Mouse (Mus musculus) 3T3-L1 (cell line): ENCODE data around the gene Ugt1a6a.

ENCODE experiments used
- DNase-seq: peaks from one replicate; pipeline ENCODE4 v3.0.0-alpha.2; 2015; ENCODE audit warnings: low read depth, low spot score

Ugt1a6a gene

GRCm38 (mm10) chr1:88249596-88249995 lies 115.0 kb downstream of the Ugt1a6a start:
- DNase-seq = no peak

DNA sequence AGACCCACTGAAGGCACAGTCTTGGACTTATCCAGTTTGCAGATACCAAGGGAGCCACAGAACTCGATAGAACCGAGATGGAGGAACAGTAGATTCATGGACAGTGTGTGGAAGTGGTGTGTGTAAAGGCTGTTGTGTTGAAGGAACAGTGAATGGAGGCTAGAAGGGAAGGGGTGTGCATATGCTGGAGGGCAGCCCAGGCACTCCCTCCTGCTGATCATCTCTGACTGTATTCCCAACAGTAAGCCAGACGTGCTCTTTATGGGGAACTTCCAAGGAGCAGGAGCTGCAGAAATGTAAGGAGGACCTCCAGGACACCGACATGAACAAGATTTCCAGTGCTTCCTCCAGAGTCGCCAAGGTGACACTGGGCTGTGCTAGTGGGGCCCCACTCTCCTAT lies 115.4 kb downstream of the Ugt1a6a start:
- no peak for DNase-seq

GRCm38 (mm10) chr1:88253106-88253505 lies 118.5 kb downstream of the Ugt1a6a start:
- no peak for DNase-seq

DNA sequence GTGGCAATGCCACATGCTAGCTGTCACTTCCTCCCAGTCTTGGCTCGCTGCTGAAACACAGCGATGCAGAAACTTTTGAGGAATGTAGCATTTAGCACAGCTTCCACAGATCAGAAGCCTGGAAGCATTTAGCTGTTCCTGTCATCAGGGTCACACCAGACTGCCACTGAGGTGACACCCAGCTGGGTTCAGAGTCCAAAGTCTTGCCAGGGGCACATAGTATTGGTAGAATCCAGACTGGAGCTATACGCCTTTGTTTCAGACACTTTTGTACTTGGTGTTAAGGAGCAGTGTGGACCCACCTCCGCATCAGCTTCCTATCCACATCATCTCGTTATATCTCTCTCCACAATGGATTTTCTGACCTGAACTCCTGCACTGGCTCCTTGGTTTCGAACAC lies 118.9 kb downstream of the Ugt1a6a start:
- no peak for DNase-seq

DNA sequence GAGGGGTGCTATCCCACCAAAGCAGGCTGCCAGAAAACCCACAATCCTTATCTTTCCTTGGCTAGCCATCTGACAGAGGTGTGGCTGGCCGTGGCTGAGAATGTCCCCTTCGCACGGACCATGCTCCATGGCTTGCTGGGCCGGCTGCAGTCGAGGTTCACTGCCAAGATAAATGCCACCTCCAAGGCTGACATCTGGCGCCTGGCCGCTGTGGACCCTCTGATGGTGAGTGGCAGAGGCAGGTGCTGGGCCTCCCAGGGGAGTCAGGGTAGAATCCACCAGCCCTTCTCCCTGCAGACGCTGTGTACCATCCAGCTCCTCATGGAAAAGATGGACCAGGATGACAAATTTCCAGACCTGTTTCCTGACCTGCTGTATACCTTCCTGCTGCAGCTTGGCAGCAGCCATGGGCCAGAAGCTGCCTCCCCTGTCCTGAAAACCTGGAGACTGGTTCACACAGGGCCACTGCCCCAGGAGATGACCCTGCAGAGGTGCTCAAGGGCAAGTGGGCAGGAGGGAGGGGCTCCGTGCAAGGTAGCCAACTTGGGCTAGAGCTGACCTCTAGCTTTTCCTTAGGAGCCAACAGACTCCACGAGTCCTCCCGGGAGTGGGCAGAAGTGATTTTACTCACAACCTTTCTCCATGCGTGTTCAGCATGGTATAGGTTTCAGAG lies 120.3 kb downstream of the Ugt1a6a start:
- DNase-seq = no peak

DNA sequence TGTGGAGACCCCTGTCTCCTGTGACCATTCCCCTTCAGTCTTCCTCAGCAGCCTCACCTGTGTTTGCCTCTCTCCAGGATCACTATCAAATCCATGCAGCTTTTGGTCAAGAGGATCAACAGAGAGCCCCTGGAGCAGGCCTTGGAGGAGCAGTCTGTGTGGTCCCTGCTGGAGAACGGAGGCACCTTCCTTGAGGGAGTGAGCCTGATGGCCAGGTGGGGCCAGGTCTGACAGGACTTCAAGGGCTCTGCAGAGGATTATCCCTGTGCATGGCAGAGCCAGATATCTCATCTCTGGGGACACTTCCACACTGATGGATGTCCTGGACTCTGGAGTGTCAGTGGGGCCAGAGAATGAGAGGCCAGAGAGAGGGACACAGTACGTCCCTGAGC lies 120.9 kb downstream of the Ugt1a6a start:
- no peak for DNase-seq

DNA sequence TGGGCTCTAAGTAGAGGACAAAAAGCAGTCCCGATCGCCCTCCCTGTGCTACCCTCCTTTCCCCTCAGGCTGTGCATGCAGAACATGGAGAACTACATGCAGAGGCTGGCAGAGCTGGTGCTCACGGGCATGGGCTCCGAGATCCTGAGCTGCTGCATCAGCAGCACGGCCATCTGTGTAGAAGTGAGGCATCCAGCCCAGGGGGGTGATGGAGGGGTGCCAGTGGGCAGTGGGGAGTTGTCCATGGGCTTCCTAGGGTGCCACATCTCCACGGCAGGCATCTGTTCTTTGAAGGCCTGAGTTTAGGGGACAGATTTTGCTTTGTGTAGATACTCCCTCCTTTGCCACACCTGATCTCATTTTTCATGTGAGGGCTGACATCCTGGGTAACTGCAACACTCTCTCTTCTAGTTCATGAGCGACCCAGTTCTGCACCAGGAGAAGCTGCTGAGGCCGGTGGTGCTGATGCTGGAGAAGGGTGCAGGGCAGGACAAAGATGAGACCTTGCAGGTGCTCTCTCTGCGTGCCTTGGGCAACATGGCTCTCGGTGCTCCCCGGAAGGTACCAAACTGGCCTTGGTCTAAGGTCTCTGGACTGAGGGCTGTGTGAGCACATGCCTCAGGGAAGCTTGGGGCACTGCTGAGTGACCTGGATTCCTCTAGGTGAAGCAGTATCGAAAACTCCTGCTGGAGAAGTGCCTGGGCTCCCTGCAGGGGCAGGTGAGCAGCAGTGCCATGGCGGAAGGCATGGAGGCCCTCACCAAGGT lies 121.6 kb downstream of the Ugt1a6a start:
- DNase-seq = no peak

GRCm38 (mm10) chr1:88256886-88257663 lies 122.5 kb downstream of the Ugt1a6a start:
- DNase-seq = peak; percentile 49

DNA sequence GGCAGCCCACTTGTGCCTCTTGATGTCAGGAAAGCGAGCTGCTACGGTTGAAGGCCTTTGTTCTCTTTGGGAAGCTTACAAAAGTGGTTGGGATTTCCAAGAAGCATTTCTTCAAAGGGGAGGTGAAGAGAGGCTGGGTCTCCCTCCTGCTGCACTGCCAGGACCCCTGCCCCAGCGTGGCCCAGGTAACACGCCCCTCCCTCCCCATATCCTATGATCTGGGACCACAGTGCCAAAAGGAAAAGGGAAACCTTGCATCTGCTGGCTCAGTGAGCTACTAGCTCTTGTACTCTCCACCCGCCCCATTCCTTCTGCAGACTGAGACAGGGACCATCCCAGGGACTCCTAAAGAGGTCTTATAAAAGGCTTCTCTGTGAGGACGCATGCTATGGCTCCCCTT lies 123.1 kb downstream of the Ugt1a6a start:
- no peak for DNase-seq

DNA sequence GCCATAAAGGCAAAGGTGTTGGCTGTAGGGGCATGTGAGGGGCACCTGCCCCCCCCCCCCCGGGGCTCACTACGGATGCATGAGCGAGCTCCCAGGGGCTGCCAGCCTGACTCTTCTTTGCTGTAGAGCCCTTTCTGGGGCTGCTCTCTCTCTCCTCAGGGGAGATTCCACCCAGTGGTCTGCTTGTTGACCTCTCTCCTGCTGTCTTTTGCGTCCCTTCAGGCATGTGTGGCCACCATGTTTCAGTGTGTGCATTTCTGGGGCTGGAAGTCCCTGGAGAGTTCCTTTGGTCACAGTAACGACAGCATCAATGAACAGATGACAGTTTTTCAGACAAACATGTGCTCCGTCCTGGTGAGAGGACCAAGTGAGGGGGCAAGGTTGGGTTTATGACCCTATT lies 123.8 kb downstream of the Ugt1a6a start:
- no peak for DNase-seq

GRCm38 (mm10) chr1:88258881-88259642 lies 124.5 kb downstream of the Ugt1a6a start:
- peak; percentile 50 for DNase-seq

DNA sequence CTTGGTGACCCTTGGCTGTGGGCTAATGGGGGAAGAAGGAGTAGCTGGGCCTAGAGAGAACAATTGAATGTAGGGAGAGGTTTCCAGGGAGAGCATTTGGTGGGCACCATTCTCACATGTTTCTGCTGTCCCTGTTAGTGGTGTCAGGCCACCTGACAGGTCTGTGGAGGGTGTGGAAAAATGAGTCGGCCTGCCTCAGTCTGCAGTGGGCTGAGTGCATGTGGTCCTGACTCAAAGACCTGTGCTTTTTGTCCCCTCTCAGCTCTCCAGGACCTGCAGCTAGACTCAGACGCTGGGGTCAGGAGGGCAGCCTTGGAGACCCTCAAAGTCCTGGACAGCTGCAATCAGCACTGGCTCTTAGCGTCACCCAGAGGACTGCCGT lies 125.0 kb downstream of the Ugt1a6a start:
- DNase-seq = no peak

DNA sequence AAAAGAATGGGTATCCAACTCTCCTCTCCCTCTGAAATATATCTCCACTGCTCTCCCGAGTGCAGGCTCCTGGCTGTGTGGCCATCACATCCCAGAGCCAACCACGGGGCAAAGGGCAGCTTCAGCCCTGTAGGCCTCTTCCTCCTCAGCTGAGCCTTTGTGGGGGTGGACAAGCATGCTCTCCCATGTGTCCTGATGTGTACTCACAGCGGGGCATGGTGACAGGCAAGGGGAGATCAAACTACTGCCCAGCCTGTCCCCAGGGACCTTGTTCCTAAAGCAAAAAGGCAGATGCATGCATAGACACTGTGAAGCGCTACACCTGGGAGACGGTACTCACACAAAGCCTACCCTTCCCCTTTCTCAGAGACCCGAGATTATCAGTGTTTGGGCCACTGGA lies 125.5 kb downstream of the Ugt1a6a start:
- DNase-seq = peak; percentile 41

GRCm38 (mm10) chr1:88260604-88261377 lies 126.2 kb downstream of the Ugt1a6a start:
- no peak for DNase-seq

DNA sequence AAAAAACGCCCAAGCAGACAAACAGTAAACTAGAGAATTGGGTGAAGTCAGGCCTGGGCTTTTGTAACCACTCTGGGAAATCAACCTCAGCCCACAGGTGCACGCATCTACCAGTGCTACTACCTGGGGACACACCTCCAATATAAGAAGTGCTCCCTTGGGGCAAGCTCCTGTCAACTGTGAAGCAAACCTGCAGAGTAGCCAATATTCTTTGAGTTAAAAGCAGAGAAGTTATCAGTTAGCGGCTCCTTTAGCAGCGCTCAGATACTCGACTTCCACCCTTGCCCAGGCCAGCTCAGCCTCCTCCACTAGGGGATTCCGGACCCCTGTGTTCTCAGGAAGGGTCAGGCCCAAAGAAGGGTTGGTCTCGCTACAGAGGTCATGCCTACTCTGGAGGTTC lies 127.1 kb downstream of the Ugt1a6a start:
- no peak for DNase-seq

- peak; percentile 99 for DNase-seq
These were observed 127.6 kb downstream of the Ugt1a6a start for GRCm38 (mm10) chr1:88262255-88262654.

DNA sequence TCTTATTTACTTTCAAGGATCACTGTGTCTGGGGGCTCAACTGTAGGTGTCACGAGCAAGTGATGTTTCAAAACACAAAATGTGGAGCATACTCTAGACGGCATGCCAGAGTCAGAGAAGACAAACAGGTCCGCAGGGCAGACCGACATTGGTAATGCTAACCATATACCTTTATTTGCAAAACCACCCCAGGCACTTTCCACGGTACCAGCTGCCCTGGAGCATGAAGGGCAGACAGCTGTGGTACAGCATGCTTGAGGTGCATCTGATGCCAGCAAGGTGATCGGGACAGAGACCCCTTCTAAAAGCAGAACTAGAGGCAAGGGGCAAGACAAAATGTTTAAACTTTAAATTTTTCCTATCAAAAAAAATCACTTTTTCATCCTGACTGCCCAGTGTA lies 128.4 kb downstream of the Ugt1a6a start:
- DNase-seq = no peak

- DNase-seq = no peak
These were observed 129.2 kb downstream of the Ugt1a6a start for GRCm38 (mm10) chr1:88263778-88264177.

DNA sequence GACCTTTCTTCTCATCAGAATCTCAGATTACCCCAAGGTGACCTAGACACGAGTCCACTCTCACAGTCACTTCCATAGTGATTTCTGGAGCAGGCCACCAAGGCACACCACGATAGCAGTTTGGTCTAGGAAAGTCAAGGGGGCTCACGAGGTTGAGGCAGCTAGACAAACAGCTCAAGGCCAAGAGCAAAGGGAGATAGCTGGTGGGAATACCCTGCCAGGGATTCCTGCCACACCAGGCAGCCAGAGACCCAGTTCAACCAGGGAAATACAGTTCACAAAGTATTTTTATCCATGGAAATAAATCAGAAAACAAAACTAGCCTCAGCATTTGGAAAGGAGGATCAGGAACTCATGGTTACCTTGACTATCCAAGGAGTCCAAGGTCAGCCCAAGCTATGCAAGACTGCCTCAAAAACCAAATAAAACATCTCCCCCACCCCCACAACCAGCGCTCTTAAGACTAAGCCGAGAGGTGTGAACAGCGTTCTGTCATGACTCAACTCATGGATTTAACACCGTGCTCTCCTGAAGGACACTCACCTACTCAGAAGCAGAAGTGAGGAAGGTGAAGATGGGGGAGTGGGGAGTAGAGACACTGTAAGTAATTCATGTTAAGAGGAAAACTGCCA lies 129.7 kb downstream of the Ugt1a6a start:
- no peak for DNase-seq

GRCm38 (mm10) chr1:88264869-88265240 lies 130.2 kb downstream of the Ugt1a6a start:
- no peak for DNase-seq

GRCm38 (mm10) chr1:88266123-88266522 lies 131.5 kb downstream of the Ugt1a6a start:
- no peak for DNase-seq
